Mouse (Mus musculus) testis, adult 2 months (tissue): ENCODE data around the gene Gm20662. TPM values are rescaled to one million over a fixed set of nuclear protein-coding genes. Genes with fewer than 3 reads are reported as not detected.

Source experiments
- H3K27ac ChIP-seq: fragments of 200-500 bp; 2 replicates; pipeline ENCODE4 v1.5.1; 2012; ENCODE audit warnings: low read depth, low read length; ENCODE audit not compliant: control insufficient read depth, insufficient read depth
- H3K27me3 ChIP-seq: fragments of 200-500 bp; 2 replicates; pipeline ENCODE4 v1.6.1; 2012; ENCODE audit warnings: mild to moderate bottlenecking, low read length, moderate library complexity; ENCODE audit not compliant: control insufficient read depth, insufficient read depth
- H3K36me3 ChIP-seq: fragments of 200-500 bp; 2 replicates; pipeline ENCODE4 v1.6.1; 2012; ENCODE audit warnings: mild to moderate bottlenecking, low read length; ENCODE audit not compliant: control insufficient read depth, insufficient read depth
- H3K4me1 ChIP-seq: fragments of 200-500 bp; 2 replicates; pipeline ENCODE4 v1.6.1; 2012; ENCODE audit warnings: low read length; ENCODE audit not compliant: control insufficient read depth, insufficient read depth
- H3K4me3 ChIP-seq: fragments of 200-500 bp; 2 replicates; pipeline ENCODE4 v1.5.1; 2012; ENCODE audit warnings: low read depth, mild to moderate bottlenecking, low read length, moderate library complexity, mixed read lengths; ENCODE audit not compliant: control insufficient read depth
- CTCF ChIP-seq: fragments of 200-500 bp; IDR thresholded peaks from 2 replicates; pipeline ENCODE4 v1.5.1; 2012; ENCODE audit warnings: low read depth, mild to moderate bottlenecking, inconsistent platforms, low read length, moderate library complexity; ENCODE audit not compliant: control insufficient read depth, insufficient read depth, insufficient replicate concordance
- POLR2A ChIP-seq: fragments of 200-500 bp; IDR thresholded peaks from 2 replicates; pipeline ENCODE4 v1.6.1; 2012; ENCODE audit warnings: low read depth, mild to moderate bottlenecking, inconsistent platforms, low read length, moderate library complexity; ENCODE audit not compliant: control insufficient read depth
- polyA plus RNA-seq: library from polyadenylated mRNA; depleted of rRNA; stranded (reverse); fragments of >200 nt; gene quantifications from 2 replicates; pipeline ENCODE4 v1.2.3, GENCODE M21; 2012

Gm20662 gene
- polyA plus RNA-seq, 1 experiment = 282 TPM

- Histone ChIP-seq H3K4me3 (no peak overlapping the region), H3K27me3 (no peaks in the 10 kb centered on the region), H3K4me1 (no peaks in the 10 kb centered on the region), H3K36me3 (no peaks in the 10 kb centered on the region; the same call in 1 of the 2 replicates), H3K27ac (no peak overlapping the region)
- TF ChIP-seq POLR2A (no peak), CTCF (no peak)
These were observed 72.9 kb downstream of the Gm20662 start for GRCm38 (mm10) chr9:108069007-108069406.

- Histone ChIP-seq H3K4me1 (no peaks in the 10 kb centered on the region), H3K27ac (no peak overlapping the region), H3K4me3 (no peak overlapping the region), H3K27me3 (no peaks in the 10 kb centered on the region), H3K36me3 (no peaks in the 10 kb centered on the region; the same call in 1 of the 2 replicates)
- TF ChIP-seq CTCF = no peak
- TF ChIP-seq POLR2A = no peak
These were observed 73.4 kb downstream of the Gm20662 start for GRCm38 (mm10) chr9:108069529-108069928.

- no peaks in the 10 kb centered on the region; the same call in 1 of the 2 replicates for H3K36me3 ChIP-seq
- H3K4me1 ChIP-seq = no peaks in the 10 kb centered on the region
- H3K27me3 ChIP-seq = no peaks in the 10 kb centered on the region
- no peak overlapping the region for H3K4me3 ChIP-seq
- no peak overlapping the region; the same call in 1 of the 2 replicates for H3K27ac ChIP-seq
- TF ChIP-seq POLR2A (no peak), CTCF (no peak)
These were observed 75.7 kb downstream of the Gm20662 start for GRCm38 (mm10) chr9:108071801-108072200.

GRCm38 (mm10) chr9:108072481-108072924 lies 76.4 kb downstream of the Gm20662 start:
- H3K4me1 ChIP-seq = no peaks in the 10 kb centered on the region
- no peak overlapping the region for H3K4me3 ChIP-seq
- H3K36me3 ChIP-seq = no peaks in the 10 kb centered on the region; the same call in 1 of the 2 replicates
- H3K27me3 ChIP-seq = no peaks in the 10 kb centered on the region
- no peak overlapping the region for H3K27ac ChIP-seq
- TF ChIP-seq CTCF (no peak), POLR2A (no peak)

- TF ChIP-seq CTCF = no peak
- TF ChIP-seq POLR2A = no peak
- Histone ChIP-seq H3K4me3 (no peak overlapping the region), H3K4me1 (peaks cover 3% of the 10 kb centered on the region; the same call in 1 of the 2 replicates), H3K27me3 (no peaks in the 10 kb centered on the region), H3K27ac (no peak overlapping the region), H3K36me3 (no peaks in the 10 kb centered on the region)
These were observed 77.2 kb downstream of the Gm20662 start for GRCm38 (mm10) chr9:108073141-108073930.

- TF ChIP-seq POLR2A = no peak
- TF ChIP-seq CTCF = no peak
- H3K27ac ChIP-seq = no peak within 1 kb of the TSS
- no peaks in the 10 kb centered on the region for H3K27me3 ChIP-seq
These were observed 84.0 kb downstream of the Gm20662 start, which contains the start of gene Mst1 for GRCm38 (mm10) chr9:108080168-108080567. Mst1 (plus strand) TSS chr9:108080436.

GRCm38 (mm10) chr9:108082549-108082948 lies 86.4 kb downstream of the Gm20662 start:
- Histone ChIP-seq H3K27me3 (no peaks in the 10 kb centered on the region), H3K36me3 (no peaks in the 10 kb centered on the region), H3K4me1 (peaks cover 20% of the 10 kb centered on the region), H3K27ac (no peak overlapping the region), H3K4me3 (peak overlapping the region; percentile 14; the same call in 1 of the 2 replicates)
- TF ChIP-seq POLR2A (no peak), CTCF (no peak)

More at GRCm38 (mm10) chr9:108080168-108080567, 84.0 kb downstream of the Gm20662 start, which contains the start of gene Mst1:
- H3K36me3 ChIP-seq = no peaks in the 10 kb centered on the region
- H3K4me1 ChIP-seq = peaks cover 20% of the 10 kb centered on the region
- peak within 1 kb of the TSS; percentile 96 for H3K4me3 ChIP-seq
